Mouse (Mus musculus): Measurements from ENCODE around the gene Mlxipl. TPM values are rescaled to one million over a fixed set of nuclear protein-coding genes. Genes with fewer than 3 reads are reported as not detected.

Mlxipl gene
- polyA plus RNA-seq, 1 experiment from 2014 or later: 1.4 TPM

DNA sequence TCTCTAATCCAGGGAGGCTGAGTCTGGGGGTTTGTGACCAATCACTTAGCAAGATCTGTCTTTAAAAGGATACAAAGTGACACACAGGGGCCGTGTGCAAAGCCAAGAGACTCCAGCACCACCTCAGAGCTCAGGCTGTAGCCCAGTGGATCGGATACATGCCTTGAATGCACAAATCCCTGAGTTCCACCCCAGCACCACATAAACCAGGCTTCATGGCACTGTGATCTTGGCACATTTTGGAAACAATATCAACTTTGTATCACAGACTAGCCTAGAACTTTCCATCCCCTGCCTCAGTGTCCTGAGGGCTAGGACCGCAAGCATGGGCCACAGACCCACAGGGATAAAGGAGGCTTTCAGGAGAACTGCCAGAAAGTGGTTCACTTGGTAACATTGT, 23.7 kb upstream of the Mlxipl start:
- Histone ChIP-seq H3K4me3 (0 out of 2 replicates have a peak overlapping the region, but pooled peaks have one; percentile 3), H3K9ac (no peak overlapping the region), H3K36me3 (peaks cover 21% of the 10 kb centered on the region), H3K4me2 (no peak overlapping the region), H3K27me3 (no peaks in the 10 kb centered on the region), H3K9me3 (replicated peaks) (no peaks in the 10 kb centered on the region), H3K27ac (no peak overlapping the region), H3K4me1 (replicated peaks) (peaks cover 23% of the 10 kb centered on the region)
- 87% methylated on average over 3 of the region's 3 CpGs for WGBS
- ATAC-seq (replicated peaks; ENCODE audit: insufficient number of reproducible peaks, insufficient read depth, low FRiP score, low read depth): no peak

DNA sequence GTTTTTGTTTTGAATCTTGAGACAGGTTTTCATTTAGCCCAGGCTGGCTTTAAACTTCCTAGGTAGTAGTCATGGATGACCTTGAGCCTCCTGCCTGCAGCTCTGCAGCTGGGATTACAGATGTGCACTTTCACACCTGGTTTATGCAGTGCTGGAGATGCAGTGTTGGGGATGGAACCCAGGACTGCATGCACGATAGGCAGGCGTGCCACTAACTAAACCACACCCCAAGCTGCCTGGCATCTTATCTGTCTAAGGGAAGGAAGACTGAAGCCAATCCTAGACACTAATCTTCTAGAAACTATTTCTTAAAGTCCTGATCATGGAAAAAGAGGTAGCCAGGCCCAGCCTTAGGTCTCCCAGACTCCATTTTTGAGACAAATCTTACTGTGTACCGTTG, 19.2 kb upstream of the Mlxipl start:
- peaks cover 11% of the 10 kb centered on the region for H3K36me3 ChIP-seq
- WGBS: 82% methylated on average over 3 of the region's 3 CpGs
- ATAC-seq (replicated peaks; ENCODE audit: insufficient number of reproducible peaks, insufficient read depth, low FRiP score, low read depth): no peak
- H3K4me3 ChIP-seq: no peak overlapping the region
- no peak overlapping the region for H3K9ac ChIP-seq
- no peaks in the 10 kb centered on the region for H3K9me3 ChIP-seq (replicated peaks)
- no peak overlapping the region for H3K27ac ChIP-seq
- H3K4me1 ChIP-seq (replicated peaks): peaks cover 12% of the 10 kb centered on the region
- H3K4me2 ChIP-seq: no peak overlapping the region
- H3K27me3 ChIP-seq: no peaks in the 10 kb centered on the region

DNA sequence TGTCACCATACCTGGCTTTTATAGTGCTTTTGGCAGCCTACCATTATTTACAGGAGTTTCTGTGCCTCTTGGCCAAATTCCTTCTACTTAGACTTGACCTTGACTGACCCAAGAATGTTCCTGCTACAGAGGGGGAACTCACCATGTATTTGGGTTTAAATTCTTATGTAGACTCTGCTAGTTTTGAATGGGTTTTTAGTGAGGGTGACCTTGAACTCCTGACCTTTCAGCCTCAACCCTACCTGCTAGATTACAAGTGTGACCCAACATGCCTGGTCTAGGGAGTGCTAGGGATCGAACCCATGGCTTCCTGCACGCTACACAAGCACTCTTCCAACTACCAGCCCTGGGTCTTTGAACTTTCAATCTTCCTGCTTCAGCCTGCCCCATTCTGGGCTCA, 17.6 kb upstream of the Mlxipl start:
- peaks cover 6% of the 10 kb centered on the region for H3K36me3 ChIP-seq
- H3K4me1 ChIP-seq (replicated peaks): peaks cover 8% of the 10 kb centered on the region; the same call in 1 of the 2 replicates
- WGBS: 94% methylated on average over 2 of the region's 2 CpGs
- H3K4me2 ChIP-seq: no peak overlapping the region
- ATAC-seq (replicated peaks; ENCODE audit: insufficient number of reproducible peaks, insufficient read depth, low FRiP score, low read depth): no peak
- no peaks in the 10 kb centered on the region for H3K9me3 ChIP-seq (replicated peaks)
- H3K27ac ChIP-seq: no peak overlapping the region
- no peaks in the 10 kb centered on the region for H3K27me3 ChIP-seq
- H3K4me3 ChIP-seq: no peak overlapping the region
- no peak overlapping the region for H3K9ac ChIP-seq

DNA sequence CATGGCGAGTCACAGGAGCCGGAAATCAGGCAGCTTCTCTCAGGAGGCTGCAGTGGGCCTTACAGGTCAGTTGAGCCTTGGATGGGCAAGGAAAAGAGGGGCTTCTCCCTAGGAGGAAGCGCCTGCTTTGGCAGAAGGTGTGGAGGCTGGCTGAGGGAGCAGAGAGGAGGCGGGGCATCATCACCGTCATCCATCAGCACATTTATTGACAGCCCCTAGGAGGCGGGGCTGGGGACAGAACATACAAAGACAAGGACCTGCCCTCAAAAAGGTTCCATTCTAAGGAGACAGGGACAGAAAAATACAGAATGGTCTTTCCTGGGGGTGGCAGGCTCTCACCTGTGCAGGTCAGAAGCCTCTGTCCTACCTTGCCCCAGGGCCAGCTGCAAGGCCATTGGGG, 17.0 kb upstream of the Mlxipl start:
- 70% methylated on average over 6 of the region's 6 CpGs for WGBS
- no peak overlapping the region for H3K27ac ChIP-seq
- no peak overlapping the region for H3K9ac ChIP-seq
- no peak for ATAC-seq (replicated peaks; ENCODE audit: insufficient number of reproducible peaks, insufficient read depth, low FRiP score, low read depth)
- no peaks in the 10 kb centered on the region for H3K27me3 ChIP-seq
- H3K4me3 ChIP-seq: no peak overlapping the region
- peaks cover 3% of the 10 kb centered on the region; the same call in 1 of the 2 replicates for H3K36me3 ChIP-seq
- no peaks in the 10 kb centered on the region for H3K9me3 ChIP-seq (replicated peaks)
- peaks cover 13% of the 10 kb centered on the region; the same call in 1 of the 2 replicates for H3K4me1 ChIP-seq (replicated peaks)
- H3K4me2 ChIP-seq: no peak overlapping the region

DNA sequence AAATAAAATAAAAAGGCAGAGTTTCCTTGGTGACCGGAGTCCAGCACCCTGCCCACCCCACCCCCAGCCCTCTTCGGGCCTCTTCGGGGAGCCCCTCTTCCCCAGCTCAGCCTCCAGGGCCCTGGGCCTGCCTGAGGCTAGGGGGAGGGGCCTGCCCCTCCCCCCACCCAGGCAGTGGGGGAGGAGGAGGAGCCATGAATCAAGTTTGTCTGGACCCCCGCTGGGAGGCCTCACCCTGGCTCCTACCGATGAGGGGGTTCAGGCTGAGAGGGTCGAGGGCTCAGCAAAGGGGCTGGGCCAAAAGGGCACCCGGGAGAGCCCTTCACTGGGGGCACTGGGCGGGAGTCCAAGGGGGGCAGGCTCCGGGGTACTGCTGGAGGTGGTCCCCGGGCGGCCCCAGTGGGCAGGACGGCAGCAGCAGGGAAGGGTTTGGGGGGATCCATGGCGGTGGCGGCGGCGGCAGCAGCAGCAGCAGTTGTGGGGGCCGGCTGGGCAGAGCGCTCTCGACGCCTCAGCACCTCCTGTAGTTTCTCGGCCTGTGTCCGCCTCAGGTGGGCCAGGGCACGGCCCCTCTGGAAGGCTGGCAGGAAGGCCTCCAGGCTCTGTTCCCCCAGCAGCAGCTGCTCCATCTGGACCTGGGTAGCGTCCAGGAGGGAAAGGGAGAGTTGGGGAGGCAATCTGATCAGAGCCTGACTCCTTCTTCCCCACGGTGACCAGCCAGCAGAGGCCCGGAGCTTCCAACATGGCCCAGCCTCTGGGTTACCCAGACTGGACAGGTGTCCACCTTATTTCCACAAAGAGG, 16.1 kb upstream of the Mlxipl start:
- H3K9ac ChIP-seq: no peak overlapping the region
- H3K36me3 ChIP-seq: no peaks in the 10 kb centered on the region; the same call in 1 of the 2 replicates
- H3K4me2 ChIP-seq: no peak overlapping the region

DNA sequence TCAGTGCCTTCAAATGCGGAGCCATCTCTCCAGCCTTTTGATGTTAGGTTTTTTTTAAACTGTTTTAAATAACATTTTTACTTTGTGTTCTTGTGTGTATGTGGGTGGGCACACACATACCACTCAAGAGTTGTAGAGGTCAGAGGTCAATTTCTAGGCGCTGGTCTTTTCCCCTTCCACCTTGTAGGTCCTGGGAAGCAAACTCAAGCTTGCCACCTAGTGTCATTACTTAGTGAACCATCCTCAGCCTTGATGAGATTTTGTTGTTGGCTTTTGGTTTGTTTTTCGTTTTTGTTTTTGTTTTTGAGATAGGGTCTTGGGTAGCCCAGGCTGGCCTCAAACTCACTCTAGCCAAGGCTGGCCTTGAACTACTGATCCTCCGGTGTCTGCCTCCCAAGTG, 14.0 kb upstream of the Mlxipl start:
- no peak overlapping the region for H3K27ac ChIP-seq
- WGBS: 54% methylated on average over 4 of the region's 4 CpGs
- H3K9me3 ChIP-seq (replicated peaks): no peaks in the 10 kb centered on the region
- ATAC-seq (replicated peaks; ENCODE audit: insufficient number of reproducible peaks, insufficient read depth, low FRiP score, low read depth): no peak
- H3K27me3 ChIP-seq: no peaks in the 10 kb centered on the region
- H3K36me3 ChIP-seq: no peaks in the 10 kb centered on the region
- H3K9ac ChIP-seq: no peak overlapping the region
- H3K4me1 ChIP-seq (replicated peaks): peaks cover 17% of the 10 kb centered on the region
- no peak overlapping the region for H3K4me3 ChIP-seq
- H3K4me2 ChIP-seq: no peak overlapping the region

More for the DNA sequence above, 16.1 kb upstream of the Mlxipl start:
- WGBS: 34% methylated on average over 23 of the region's 26 CpGs
- H3K4me3 ChIP-seq: no peak overlapping the region
- peaks cover 16% of the 10 kb centered on the region for H3K4me1 ChIP-seq (replicated peaks)
- no peaks in the 10 kb centered on the region for H3K27me3 ChIP-seq
- H3K9me3 ChIP-seq (replicated peaks): no peaks in the 10 kb centered on the region
- no peak overlapping the region for H3K27ac ChIP-seq
- no peak for ATAC-seq (replicated peaks; ENCODE audit: insufficient number of reproducible peaks, insufficient read depth, low FRiP score, low read depth)

DNA sequence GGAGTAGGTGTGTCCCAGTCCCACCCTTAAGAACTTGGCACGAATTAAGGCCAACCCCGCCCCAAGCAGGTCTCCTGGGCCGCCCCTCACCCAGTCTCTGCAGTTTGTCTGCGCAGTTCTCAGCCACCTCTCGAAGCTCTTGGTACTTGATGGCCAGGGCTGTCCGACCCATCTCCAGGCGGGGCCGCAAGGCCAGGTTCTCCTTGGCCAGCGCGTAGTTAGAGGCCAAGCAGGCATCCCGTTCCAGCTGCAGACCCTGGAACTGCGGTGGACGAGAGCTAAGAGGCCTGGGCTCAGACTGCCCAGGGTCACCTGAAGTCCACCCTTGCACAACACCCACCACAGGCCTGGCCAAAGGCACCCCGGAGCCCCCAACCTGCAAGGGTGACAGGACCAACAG, 13.3 kb upstream of the Mlxipl start:
- no peak for ATAC-seq (replicated peaks; ENCODE audit: insufficient number of reproducible peaks, insufficient read depth, low FRiP score, low read depth)
- no peaks in the 10 kb centered on the region for H3K36me3 ChIP-seq
- 85% methylated on average over 14 of the region's 14 CpGs for WGBS
- no peak overlapping the region for H3K27ac ChIP-seq
- no peaks in the 10 kb centered on the region for H3K9me3 ChIP-seq (replicated peaks)
- no peak overlapping the region for H3K9ac ChIP-seq
- no peaks in the 10 kb centered on the region for H3K27me3 ChIP-seq
- no peak overlapping the region for H3K4me2 ChIP-seq
- H3K4me3 ChIP-seq: no peak overlapping the region
- H3K4me1 ChIP-seq (replicated peaks): peaks cover 17% of the 10 kb centered on the region

DNA sequence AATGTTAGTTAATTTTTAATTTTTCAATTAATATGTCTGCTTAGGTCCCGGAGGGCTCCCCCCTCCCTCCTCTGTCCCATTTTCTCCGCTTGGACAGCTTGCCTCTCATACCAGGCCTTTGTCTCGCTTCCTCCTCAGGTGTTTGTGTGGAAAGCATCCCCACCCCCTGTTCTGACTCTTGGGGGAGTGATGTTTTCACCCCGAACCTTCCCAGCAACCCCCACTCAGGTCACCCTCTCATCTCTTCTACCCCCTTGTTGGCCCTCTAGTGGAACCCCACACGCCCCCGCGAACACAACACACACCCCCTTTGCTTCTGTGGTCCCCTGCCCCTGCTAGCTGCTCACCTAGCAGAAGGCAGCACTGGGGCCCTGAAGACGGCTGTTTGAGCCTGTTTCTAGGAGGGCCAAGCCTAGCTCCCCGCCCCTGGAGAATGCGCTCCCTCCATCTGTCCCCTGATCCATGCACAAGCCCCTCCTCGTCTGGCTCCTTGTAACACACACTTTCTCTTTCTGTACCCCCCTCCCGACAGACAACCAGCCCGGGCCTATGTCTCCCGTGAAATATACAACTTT, 12.7 kb upstream of the Mlxipl start:
- Histone ChIP-seq H3K4me1 (replicated peaks) (peaks cover 17% of the 10 kb centered on the region), H3K4me2 (peak overlapping the region; percentile 99), H3K36me3 (no peaks in the 10 kb centered on the region), H3K9me3 (replicated peaks) (no peaks in the 10 kb centered on the region), H3K27ac (peak overlapping the region; percentile 3; the same call in 1 of the 2 replicates), H3K27me3 (no peaks in the 10 kb centered on the region), H3K9ac (peak overlapping the region; percentile 86), H3K4me3 (peak overlapping the region; percentile 83)
- ATAC-seq (replicated peaks; ENCODE audit: insufficient number of reproducible peaks, insufficient read depth, low FRiP score, low read depth): 0 out of 2 replicates have a peak, but pooled peaks have one; percentile 3
- WGBS: 37% methylated on average over 14 of the region's 14 CpGs

DNA sequence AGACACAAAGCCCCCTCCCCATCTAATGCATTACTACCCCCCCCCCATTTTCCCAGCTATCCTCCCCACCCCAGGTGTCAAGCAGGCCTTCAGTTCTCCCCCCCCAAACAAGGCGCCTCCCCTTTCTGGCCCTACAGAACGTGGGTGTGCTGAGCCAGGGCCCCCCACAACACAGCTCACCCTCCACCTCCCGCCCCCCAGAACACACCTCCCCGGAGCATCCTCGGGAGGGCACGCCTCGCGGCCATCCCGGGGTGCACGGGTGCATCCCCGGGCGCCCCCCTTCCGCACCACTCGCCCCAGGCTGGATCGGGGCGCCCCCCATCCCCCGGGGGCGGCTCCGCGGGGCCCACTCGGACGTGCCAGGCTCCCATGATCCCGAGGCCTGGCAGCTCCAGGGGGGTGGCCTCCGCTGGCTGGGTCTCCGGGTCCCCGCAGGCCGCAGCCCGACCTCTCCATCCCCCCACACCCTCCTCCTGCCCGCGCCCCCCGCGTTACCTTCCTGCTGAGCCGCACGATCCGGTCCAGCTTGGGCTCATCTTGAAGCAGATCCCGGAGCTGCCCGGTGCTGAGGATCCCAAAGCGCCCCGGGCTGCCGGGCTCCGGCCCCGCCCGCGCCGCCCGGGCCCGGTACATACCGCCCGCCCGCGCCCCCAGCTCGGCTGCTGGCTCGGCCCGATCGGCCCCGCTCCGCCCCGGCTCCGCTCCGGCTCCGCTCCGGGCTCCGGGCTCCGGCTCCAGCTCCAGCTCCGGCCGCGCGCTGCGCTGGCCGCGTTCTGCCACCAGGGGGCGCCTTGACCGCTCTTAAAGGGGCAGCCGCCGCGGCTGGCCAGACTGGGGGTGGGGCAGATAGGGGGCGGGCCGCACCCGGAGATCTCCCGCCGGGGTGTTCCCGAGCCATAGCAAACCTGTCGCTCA, 11.9 kb upstream of the Mlxipl start, which contains the start of gene Vps37d:
TSS of gene Vps37d (minus strand) at position 703 of the 918 bp plus-strand sequence.
- Histone ChIP-seq H3K27ac (peak within 1 kb of the TSS; percentile 48), H3K36me3 (no peaks in the 10 kb centered on the region), H3K9me3 (replicated peaks) (no peaks in the 10 kb centered on the region), H3K4me1 (replicated peaks) (peaks cover 17% of the 10 kb centered on the region), H3K4me3 (peak within 1 kb of the TSS; percentile 83), H3K4me2 (peak within 1 kb of the TSS; percentile 99), H3K27me3 (no peaks in the 10 kb centered on the region), H3K9ac (peak within 1 kb of the TSS; percentile 86)
- peak; percentile 81 for ATAC-seq (replicated peaks; ENCODE audit: insufficient number of reproducible peaks, insufficient read depth, low FRiP score, low read depth)
- whole genome bisulfite sequencing: under 1% methylated on average over 82 of the region's 83 CpGs

DNA sequence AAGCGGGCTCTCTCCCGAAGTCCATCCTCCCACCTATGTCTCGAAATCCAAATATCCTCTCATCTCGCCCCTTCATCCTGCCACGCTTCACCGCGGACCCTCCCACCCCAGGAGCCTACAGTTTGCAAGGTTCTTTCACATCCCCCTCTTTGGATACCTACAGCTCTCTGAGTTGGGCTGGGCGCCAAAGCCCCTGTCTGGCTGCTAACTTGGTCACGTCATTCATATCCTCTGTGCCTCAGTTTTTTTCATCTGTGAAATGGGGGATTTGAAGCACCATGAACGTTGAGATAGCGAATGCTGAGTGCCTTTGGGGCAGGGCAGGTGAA, 11.2 kb upstream of the Mlxipl start:
- Histone ChIP-seq H3K27ac (no peak overlapping the region), H3K4me2 (peak overlapping the region; percentile 99), H3K27me3 (no peaks in the 10 kb centered on the region), H3K9me3 (replicated peaks) (no peaks in the 10 kb centered on the region), H3K4me3 (peak overlapping the region; percentile 83), H3K36me3 (no peaks in the 10 kb centered on the region), H3K4me1 (replicated peaks) (peaks cover 17% of the 10 kb centered on the region), H3K9ac (peak overlapping the region; percentile 86)
- under 1% methylated on average over 11 of the region's 11 CpGs for WGBS
- ATAC-seq (replicated peaks; ENCODE audit: insufficient number of reproducible peaks, insufficient read depth, low FRiP score, low read depth): peak; percentile 3; the same call in 1 of the 2 replicates

DNA sequence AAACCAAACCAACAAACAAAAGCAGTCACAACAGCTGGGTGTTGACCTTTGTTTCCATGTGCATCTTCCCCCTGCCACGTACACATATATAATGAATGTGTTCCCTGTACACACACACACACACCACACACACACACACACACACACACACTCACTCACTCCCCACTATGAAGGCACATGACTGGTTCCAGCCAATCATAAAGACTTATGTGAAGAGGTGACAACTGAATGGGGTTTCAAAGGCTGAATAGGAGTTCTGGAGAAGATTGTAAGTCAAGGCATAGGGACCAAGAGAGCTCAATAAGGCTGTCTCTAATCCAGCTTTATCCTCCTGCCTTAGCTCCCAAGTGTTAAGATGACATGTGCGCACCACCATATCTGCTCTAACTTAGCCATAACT, 10.1 kb upstream of the Mlxipl start:
- H3K4me3 ChIP-seq: no peak overlapping the region
- no peak overlapping the region for H3K27ac ChIP-seq
- ATAC-seq (replicated peaks; ENCODE audit: insufficient number of reproducible peaks, insufficient read depth, low FRiP score, low read depth): no peak
- no peak overlapping the region for H3K4me2 ChIP-seq
- H3K27me3 ChIP-seq: peaks cover under 1% of the 10 kb centered on the region
- no peak overlapping the region for H3K9ac ChIP-seq
- peaks cover 12% of the 10 kb centered on the region for H3K4me1 ChIP-seq (replicated peaks)
- WGBS: 90% methylated on average over 2 of the region's 2 CpGs
- H3K36me3 ChIP-seq: no peaks in the 10 kb centered on the region
- no peaks in the 10 kb centered on the region for H3K9me3 ChIP-seq (replicated peaks)

Measured in heart, embryonic 15.5 days (tissue).